Mouse (Mus musculus): ENCODE results near the gene Cgrrf1. TPM values are rescaled to one million over a fixed set of nuclear protein-coding genes. Genes with fewer than 3 reads are reported as not detected.
A peak's percentile ranks its signal among the peaks of the same experiment; 100 is the strongest.

The Cgrrf1 gene
- polyA plus RNA-seq, 1 experiment from 2014 or later: 19.5 TPM

GRCm38 (mm10) chr14:46883068-46883870 is 51.3 kb downstream of the Cgrrf1 start:
- Histone ChIP-seq H3K4me3 (peak overlapping the region; percentile 60), H3K4me2 (peak overlapping the region; percentile 94), H3K36me3 (no peaks in the 10 kb centered on the region), H3K4me1 (replicated peaks) (peaks cover 32% of the 10 kb centered on the region), H3K27me3 (peaks cover 17% of the 10 kb centered on the region), H3K9me3 (no peaks in the 10 kb centered on the region), H3K27ac (peak overlapping the region; percentile 73), H3K9ac (peak overlapping the region; percentile 68)
- under 1% methylated on average over 67 of the region's 70 CpGs for WGBS
- peak; percentile 14 for ATAC-seq (ENCODE audit: low FRiP score)

- WGBS: under 1% methylated on average over 29 of the region's 29 CpGs
- Histone ChIP-seq H3K27ac (peak overlapping the region; percentile 84), H3K9me3 (no peaks in the 10 kb centered on the region), H3K36me3 (no peaks in the 10 kb centered on the region), H3K4me3 (peak overlapping the region; percentile 60), H3K27me3 (peaks cover 17% of the 10 kb centered on the region), H3K9ac (peak overlapping the region; percentile 77), H3K4me2 (peak overlapping the region; percentile 94), H3K4me1 (replicated peaks) (peaks cover 32% of the 10 kb centered on the region)
- peak; percentile 19 for ATAC-seq (ENCODE audit: low FRiP score)
Observed at GRCm38 (mm10) chr14:46883871-46884441, 52.0 kb downstream of the Cgrrf1 start.

- H3K4me3 ChIP-seq: peak overlapping the region; percentile 60
- peak overlapping the region; percentile 84 for H3K27ac ChIP-seq
- peaks cover 32% of the 10 kb centered on the region for H3K4me1 ChIP-seq (replicated peaks)
- ATAC-seq (ENCODE audit: low FRiP score): peak; percentile 77
- peak overlapping the region; percentile 94 for H3K4me2 ChIP-seq
- H3K27me3 ChIP-seq: peaks cover 16% of the 10 kb centered on the region
- no peaks in the 10 kb centered on the region for H3K9me3 ChIP-seq
- H3K9ac ChIP-seq: peak overlapping the region; percentile 77
- WGBS: under 1% methylated on average over 41 of the region's 52 CpGs
- H3K36me3 ChIP-seq: no peaks in the 10 kb centered on the region
Observed at GRCm38 (mm10) chr14:46884701-46885428, 52.9 kb downstream of the Cgrrf1 start.

DNA sequence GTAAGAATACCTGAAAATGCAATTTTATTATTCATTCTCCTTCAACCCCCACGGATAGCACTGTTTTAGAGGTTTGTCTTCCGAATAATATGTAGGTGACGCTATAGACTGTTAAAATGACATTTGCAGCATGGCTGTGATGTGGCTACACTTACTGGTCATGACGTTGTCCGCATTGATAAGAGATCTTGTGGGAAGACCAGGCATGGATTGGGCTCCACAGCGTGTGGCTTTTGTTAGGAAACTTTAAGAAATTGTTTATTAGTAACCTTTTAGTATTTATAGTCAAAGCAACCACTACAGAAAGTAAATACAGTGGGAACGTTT is 53.5 kb downstream of the Cgrrf1 start:
- H3K4me1 ChIP-seq (replicated peaks): peaks cover 32% of the 10 kb centered on the region
- WGBS: 2% methylated on average over 7 of the region's 7 CpGs
- peak overlapping the region; percentile 84 for H3K27ac ChIP-seq
- no peaks in the 10 kb centered on the region for H3K36me3 ChIP-seq
- peak overlapping the region; percentile 60 for H3K4me3 ChIP-seq
- peak overlapping the region; percentile 94 for H3K4me2 ChIP-seq
- ATAC-seq (ENCODE audit: low FRiP score): peak; percentile 24
- no peaks in the 10 kb centered on the region for H3K9me3 ChIP-seq
- H3K9ac ChIP-seq: peak overlapping the region; percentile 77
- peaks cover 15% of the 10 kb centered on the region for H3K27me3 ChIP-seq

GRCm38 (mm10) chr14:46885891-46886301 is 54.0 kb downstream of the Cgrrf1 start:
- Histone ChIP-seq H3K27me3 (peaks cover 15% of the 10 kb centered on the region), H3K27ac (peak overlapping the region; percentile 61), H3K4me1 (replicated peaks) (peaks cover 32% of the 10 kb centered on the region), H3K4me3 (peak overlapping the region; percentile 60), H3K9ac (peak overlapping the region; percentile 77), H3K4me2 (peak overlapping the region; percentile 94), H3K36me3 (no peaks in the 10 kb centered on the region), H3K9me3 (no peaks in the 10 kb centered on the region)
- 25% methylated on average over 5 of the region's 5 CpGs for WGBS
- ATAC-seq (ENCODE audit: low FRiP score): no peak

- Histone ChIP-seq H3K36me3 (no peaks in the 10 kb centered on the region), H3K4me2 (no peak overlapping the region), H3K27ac (no peak overlapping the region), H3K4me1 (replicated peaks) (peaks cover 14% of the 10 kb centered on the region), H3K9ac (no peak overlapping the region), H3K9me3 (no peaks in the 10 kb centered on the region), H3K4me3 (no peak overlapping the region), H3K27me3 (no peaks in the 10 kb centered on the region)
- no peak for ATAC-seq (ENCODE audit: low FRiP score)
- 94% methylated on average over 4 of the region's 4 CpGs for WGBS
Observed at GRCm38 (mm10) chr14:46889096-46889495, 57.2 kb downstream of the Cgrrf1 start.

DNA sequence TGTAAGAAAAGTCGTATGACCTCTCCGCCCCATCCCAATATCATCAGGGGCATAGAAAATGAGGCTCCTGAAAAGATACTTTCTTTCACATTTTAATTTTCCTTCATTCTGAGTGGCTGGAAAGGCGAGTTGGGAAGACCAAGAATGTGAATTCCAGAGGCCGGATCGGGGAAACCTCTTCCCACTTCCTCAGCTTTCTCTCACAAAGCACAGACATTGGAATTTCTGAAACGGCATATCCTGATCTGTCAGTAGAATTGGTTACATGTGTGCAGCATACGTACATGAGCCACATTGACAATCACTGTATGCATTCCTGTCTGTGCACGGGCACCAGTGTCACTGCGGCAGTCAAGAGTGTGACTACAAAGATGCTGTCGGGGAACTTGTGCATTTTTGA is 62.0 kb downstream of the Cgrrf1 start:
- 91% methylated on average over 10 of the region's 10 CpGs for WGBS
- H3K4me3 ChIP-seq: no peak overlapping the region

GRCm38 (mm10) chr14:46897953-46898352 is 66.0 kb downstream of the Cgrrf1 start:
- no peaks in the 10 kb centered on the region for H3K36me3 ChIP-seq
- no peaks in the 10 kb centered on the region for H3K27me3 ChIP-seq
- H3K9me3 ChIP-seq: no peaks in the 10 kb centered on the region
- H3K4me2 ChIP-seq: no peak overlapping the region
- WGBS: 90% methylated on average over 5 of the region's 5 CpGs
- H3K4me3 ChIP-seq: no peak overlapping the region
- ATAC-seq (ENCODE audit: low FRiP score): no peak
- no peak overlapping the region for H3K9ac ChIP-seq
- H3K27ac ChIP-seq: no peak overlapping the region
- no peaks in the 10 kb centered on the region for H3K4me1 ChIP-seq (replicated peaks)

More for the DNA sequence above, 62.0 kb downstream of the Cgrrf1 start:
- no peak overlapping the region for H3K4me2 ChIP-seq
- no peaks in the 10 kb centered on the region for H3K9me3 ChIP-seq
- no peaks in the 10 kb centered on the region for H3K4me1 ChIP-seq (replicated peaks)
- no peaks in the 10 kb centered on the region for H3K36me3 ChIP-seq
- no peak overlapping the region for H3K9ac ChIP-seq
- H3K27me3 ChIP-seq: no peaks in the 10 kb centered on the region
- no peak for ATAC-seq (ENCODE audit: low FRiP score)
- H3K27ac ChIP-seq: no peak overlapping the region

DNA sequence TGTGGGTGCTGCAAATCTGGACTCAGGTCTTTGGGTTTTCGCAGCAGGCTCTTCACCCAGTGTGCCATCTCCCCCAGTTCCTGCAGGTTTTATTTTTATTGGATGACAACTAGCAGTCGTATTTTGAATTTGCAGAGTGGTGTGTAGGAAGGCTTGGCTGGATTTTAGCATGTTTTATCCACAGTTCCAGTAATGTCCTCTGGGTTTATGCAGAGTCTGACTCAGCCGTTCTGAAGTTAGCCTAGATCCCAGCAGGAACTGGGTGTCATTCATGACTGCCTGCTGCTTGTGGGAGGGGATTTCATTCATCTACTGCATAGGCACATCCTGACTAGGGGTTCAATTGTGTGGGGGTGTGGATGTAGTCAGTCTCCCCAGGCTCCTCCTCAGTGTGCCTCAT is 66.7 kb downstream of the Cgrrf1 start:
- H3K9me3 ChIP-seq: no peaks in the 10 kb centered on the region
- 62% methylated on average over 3 of the region's 3 CpGs for WGBS

DNA sequence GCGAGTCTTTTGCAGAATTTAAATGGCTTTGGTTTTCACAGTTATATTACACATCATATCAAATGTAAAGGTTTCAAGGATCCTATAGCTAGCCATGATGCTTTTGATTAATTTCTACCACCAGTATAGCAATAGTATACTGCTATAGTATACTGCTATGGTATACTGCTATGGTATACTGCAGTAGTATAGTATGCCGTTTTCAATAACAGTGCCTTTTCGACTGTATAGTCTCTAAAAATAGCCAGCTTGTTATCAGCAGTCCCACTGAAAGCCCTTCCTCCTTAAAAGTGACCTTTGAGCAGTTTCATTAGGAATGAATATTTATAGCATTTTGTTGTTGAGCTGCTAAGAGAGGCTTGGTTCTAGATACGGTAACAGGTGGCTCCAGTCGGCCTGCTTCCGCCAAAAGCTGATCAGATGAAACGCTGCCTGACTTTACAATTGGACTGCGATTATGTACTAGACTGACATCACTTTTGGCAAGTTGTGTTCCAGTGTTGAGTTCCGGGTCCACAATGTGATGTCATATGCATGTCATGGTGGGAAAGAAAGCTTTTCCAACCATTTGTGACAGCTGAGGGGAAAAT is 70.7 kb downstream of the Cgrrf1 start:
- H3K9me3 ChIP-seq: no peaks in the 10 kb centered on the region
- H3K27ac ChIP-seq: no peak overlapping the region
- H3K4me2 ChIP-seq: no peak overlapping the region
- no peak overlapping the region for H3K4me3 ChIP-seq
- H3K36me3 ChIP-seq: no peaks in the 10 kb centered on the region
- no peak for ATAC-seq (ENCODE audit: low FRiP score)
- no peaks in the 10 kb centered on the region for H3K27me3 ChIP-seq
- no peaks in the 10 kb centered on the region for H3K4me1 ChIP-seq (replicated peaks)
- H3K9ac ChIP-seq: no peak overlapping the region
- 93% methylated on average over 9 of the region's 9 CpGs for WGBS

More for the DNA sequence above, 66.7 kb downstream of the Cgrrf1 start:
- no peak overlapping the region for H3K4me2 ChIP-seq
- no peak overlapping the region for H3K9ac ChIP-seq
- no peak for ATAC-seq (ENCODE audit: low FRiP score)
- no peak overlapping the region for H3K4me3 ChIP-seq
- H3K36me3 ChIP-seq: no peaks in the 10 kb centered on the region
- no peaks in the 10 kb centered on the region for H3K4me1 ChIP-seq (replicated peaks)
- no peak overlapping the region for H3K27ac ChIP-seq
- H3K27me3 ChIP-seq: no peaks in the 10 kb centered on the region
